Mouse (Mus musculus): ENCODE results near the gene Mtch2. TPM values are rescaled to one million over a fixed set of nuclear protein-coding genes. Genes with fewer than 3 reads are reported as not detected.
"Not testable (repeated sequence)": the region's sequence is repeated elsewhere in the genome, so short reads cannot be mapped to it uniquely, and the experiment has no call there.

The Mtch2 gene
- 114 and 116 TPM in 2 replicates for polyA plus RNA-seq (2015; fragmentation: Nextera tagmentation; extraction: Ambion mirVana)

GRCm38 (mm10) chr2:90846955-90847680 is at the start of gene Mtch2:
Gene Mtch2, plus strand, starts transcription at chr2:90847155.
- ATAC-seq (ENCODE audit: insufficient read depth): peak; percentile 95
- Histone ChIP-seq H3K4me1 (replicated peaks) (peaks cover 30% of the 10 kb centered on the region), H3K4me2 (peak within 1 kb of the TSS; percentile 89), H3K36me3 (replicated peaks) (peaks cover 26% of the 10 kb centered on the region), H3K27ac (replicated peaks) (peak within 1 kb of the TSS; percentile 84), H3K9me3 (replicated peaks) (no peaks in the 10 kb centered on the region), H3K27me3 (no peaks in the 10 kb centered on the region), H3K4me3 (replicated peaks) (peak within 1 kb of the TSS; percentile 86), H3K9ac (peak within 1 kb of the TSS; percentile 86)
- WGBS (ENCODE audit: insufficient replicate concordance): under 1% methylated on average over 67 of the region's 67 CpGs

- Histone ChIP-seq H3K27me3 (no peaks in the 10 kb centered on the region), H3K9ac (no peak overlapping the region), H3K9me3 (replicated peaks) (no peaks in the 10 kb centered on the region), H3K4me1 (replicated peaks) (no peaks in the 10 kb centered on the region), H3K4me3 (replicated peaks) (no peak overlapping the region), H3K27ac (replicated peaks) (no peak overlapping the region), H3K36me3 (replicated peaks) (no peaks in the 10 kb centered on the region), H3K4me2 (no peak overlapping the region)
- no peak for ATAC-seq (ENCODE audit: insufficient read depth)
- 63% methylated on average over 6 of the region's 6 CpGs for whole genome bisulfite sequencing (ENCODE audit: insufficient replicate concordance)
Observed at GRCm38 (mm10) chr2:90808241-90809126, 38.5 kb upstream of the Mtch2 start.

- Histone ChIP-seq H3K4me3 (replicated peaks) (no peak overlapping the region), H3K36me3 (replicated peaks) (no peaks in the 10 kb centered on the region), H3K4me2 (no peak overlapping the region), H3K4me1 (replicated peaks) (no peaks in the 10 kb centered on the region), H3K9me3 (replicated peaks) (no peaks in the 10 kb centered on the region), H3K27me3 (no peaks in the 10 kb centered on the region), H3K27ac (replicated peaks) (no peak overlapping the region), H3K9ac (no peak overlapping the region)
- no peak for ATAC-seq (ENCODE audit: insufficient read depth)
- WGBS (ENCODE audit: insufficient replicate concordance): 53% methylated on average over 8 of the region's 8 CpGs
Observed at GRCm38 (mm10) chr2:90810751-90811150, 36.2 kb upstream of the Mtch2 start.

GRCm38 (mm10) chr2:90815266-90815665 is 31.7 kb upstream of the Mtch2 start:
- no peaks in the 10 kb centered on the region for H3K4me1 ChIP-seq (replicated peaks)
- 44% methylated on average over 2 of the region's 2 CpGs for WGBS (ENCODE audit: insufficient replicate concordance)
- H3K27ac ChIP-seq (replicated peaks): no peak overlapping the region
- H3K4me3 ChIP-seq (replicated peaks): no peak overlapping the region
- no peak overlapping the region for H3K9ac ChIP-seq
- no peaks in the 10 kb centered on the region for H3K36me3 ChIP-seq (replicated peaks)
- no peak overlapping the region for H3K4me2 ChIP-seq
- H3K27me3 ChIP-seq: no peaks in the 10 kb centered on the region
- ATAC-seq (ENCODE audit: insufficient read depth): no peak
- no peaks in the 10 kb centered on the region for H3K9me3 ChIP-seq (replicated peaks)

- no peak overlapping the region for H3K4me2 ChIP-seq
- 66% methylated on average over 4 of the region's 4 CpGs for WGBS (ENCODE audit: insufficient replicate concordance)
Observed at GRCm38 (mm10) chr2:90816144-90816543, 30.8 kb upstream of the Mtch2 start.

GRCm38 (mm10) chr2:90818710-90819109 is 28.2 kb upstream of the Mtch2 start:
- no peak overlapping the region for H3K9ac ChIP-seq
- no peak overlapping the region for H3K4me3 ChIP-seq (replicated peaks)
- H3K9me3 ChIP-seq (replicated peaks): no peaks in the 10 kb centered on the region
- no peaks in the 10 kb centered on the region for H3K36me3 ChIP-seq (replicated peaks)
- WGBS (ENCODE audit: insufficient replicate concordance): 76% methylated on average over 3 of the region's 3 CpGs
- no peak overlapping the region for H3K4me2 ChIP-seq
- H3K4me1 ChIP-seq (replicated peaks): no peaks in the 10 kb centered on the region
- no peak for ATAC-seq (ENCODE audit: insufficient read depth)
- H3K27me3 ChIP-seq: no peaks in the 10 kb centered on the region
- no peak overlapping the region for H3K27ac ChIP-seq (replicated peaks)

More at GRCm38 (mm10) chr2:90816144-90816543, 30.8 kb upstream of the Mtch2 start:
- Histone ChIP-seq H3K4me3 (replicated peaks) (no peak overlapping the region), H3K27ac (replicated peaks) (no peak overlapping the region), H3K4me1 (replicated peaks) (no peaks in the 10 kb centered on the region), H3K27me3 (no peaks in the 10 kb centered on the region), H3K36me3 (replicated peaks) (no peaks in the 10 kb centered on the region), H3K9me3 (replicated peaks) (no peaks in the 10 kb centered on the region), H3K9ac (no peak overlapping the region)
- no peak for ATAC-seq (ENCODE audit: insufficient read depth)

- no peak for ATAC-seq (ENCODE audit: insufficient read depth)
- Histone ChIP-seq H3K9ac (no peak overlapping the region), H3K4me3 (replicated peaks) (no peak overlapping the region), H3K36me3 (replicated peaks) (no peaks in the 10 kb centered on the region), H3K27ac (replicated peaks) (no peak overlapping the region), H3K4me2 (no peak overlapping the region), H3K27me3 (no peaks in the 10 kb centered on the region), H3K4me1 (replicated peaks) (no peaks in the 10 kb centered on the region), H3K9me3 (replicated peaks) (no peaks in the 10 kb centered on the region)
- WGBS (ENCODE audit: insufficient replicate concordance): 57% methylated on average over 3 of the region's 3 CpGs
Observed at GRCm38 (mm10) chr2:90820894-90821293, 26.1 kb upstream of the Mtch2 start.

GRCm38 (mm10) chr2:90822978-90823377 is 24.0 kb upstream of the Mtch2 start:
- Histone ChIP-seq H3K36me3 (replicated peaks) (no peaks in the 10 kb centered on the region), H3K4me1 (replicated peaks) (no peaks in the 10 kb centered on the region), H3K4me3 (replicated peaks) (no peak overlapping the region), H3K27me3 (no peaks in the 10 kb centered on the region), H3K27ac (replicated peaks) (no peak overlapping the region), H3K4me2 (no peak overlapping the region), H3K9me3 (replicated peaks) (no peaks in the 10 kb centered on the region), H3K9ac (no peak overlapping the region)
- no peak for ATAC-seq (ENCODE audit: insufficient read depth)
- 56% methylated on average over 2 of the region's 2 CpGs for WGBS (ENCODE audit: insufficient replicate concordance)

- no peak overlapping the region for H3K9ac ChIP-seq
- ATAC-seq (ENCODE audit: insufficient read depth): no peak
- no peaks in the 10 kb centered on the region for H3K27me3 ChIP-seq
- H3K27ac ChIP-seq (replicated peaks): no peak overlapping the region
- 68% methylated on average over 6 of the region's 6 CpGs for WGBS (ENCODE audit: insufficient replicate concordance)
- no peaks in the 10 kb centered on the region for H3K9me3 ChIP-seq (replicated peaks)
- H3K4me3 ChIP-seq (replicated peaks): no peak overlapping the region
- no peaks in the 10 kb centered on the region for H3K36me3 ChIP-seq (replicated peaks)
- no peak overlapping the region for H3K4me2 ChIP-seq
- no peaks in the 10 kb centered on the region for H3K4me1 ChIP-seq (replicated peaks)
Observed at GRCm38 (mm10) chr2:90823781-90824180, 23.2 kb upstream of the Mtch2 start.

GRCm38 (mm10) chr2:90824528-90824927 is 22.4 kb upstream of the Mtch2 start:
- H3K9me3 ChIP-seq (replicated peaks); ATAC-seq (ENCODE audit: insufficient read depth); H3K4me2 ChIP-seq; H3K36me3 ChIP-seq (replicated peaks); H3K9ac ChIP-seq; H3K4me1 ChIP-seq (replicated peaks); H3K27me3 ChIP-seq; H3K4me3 ChIP-seq (replicated peaks); H3K27ac ChIP-seq (replicated peaks): not testable (repeated sequence)
- 55% methylated on average over 10 of the region's 10 CpGs for WGBS (ENCODE audit: insufficient replicate concordance)

GRCm38 (mm10) chr2:90825515-90826172 is 21.3 kb upstream of the Mtch2 start:
- H3K36me3 ChIP-seq (replicated peaks): no peaks in the 10 kb centered on the region
- 69% methylated on average over 11 of the region's 11 CpGs for WGBS (ENCODE audit: insufficient replicate concordance)
- H3K4me1 ChIP-seq (replicated peaks): no peaks in the 10 kb centered on the region
- no peaks in the 10 kb centered on the region for H3K27me3 ChIP-seq
- no peaks in the 10 kb centered on the region for H3K9me3 ChIP-seq (replicated peaks)
- ATAC-seq (ENCODE audit: insufficient read depth): no peak
- H3K4me3 ChIP-seq (replicated peaks): no peak overlapping the region
- no peak overlapping the region for H3K9ac ChIP-seq
- no peak overlapping the region for H3K27ac ChIP-seq (replicated peaks)
- H3K4me2 ChIP-seq: no peak overlapping the region

All from liver, embryonic 15.5 days (tissue).